Comparison of ENCODE assay signal across 8 mouse cellular contexts in the genomic region with DNA sequence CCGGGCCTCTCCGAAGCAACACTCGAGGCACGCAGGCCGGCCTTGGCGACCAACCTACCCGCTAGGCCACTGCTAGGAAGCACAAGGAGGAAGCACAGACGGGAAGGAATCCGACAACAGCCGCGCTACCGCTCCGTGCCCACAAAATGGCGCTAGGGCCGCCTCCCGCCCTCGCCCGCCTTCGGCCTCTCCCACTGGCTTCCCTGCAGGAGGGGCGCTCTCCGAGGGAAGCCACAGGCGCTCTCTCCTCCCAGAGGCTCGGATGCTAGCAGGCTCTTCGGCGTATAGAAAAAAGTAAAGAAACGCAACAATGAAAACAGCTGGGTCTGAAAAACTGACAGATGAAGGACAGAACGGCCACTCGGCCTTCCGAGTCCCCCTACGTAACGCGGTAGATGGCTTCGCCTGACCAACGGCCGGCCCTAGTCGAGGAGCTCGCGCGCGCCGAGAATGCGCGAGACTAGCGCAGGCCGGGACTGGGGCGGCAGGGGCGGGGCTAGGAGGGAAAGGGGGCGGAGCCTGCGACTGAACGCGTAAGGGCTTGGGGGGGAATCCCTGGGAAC. TPM values are rescaled to one million over a fixed set of nuclear protein-coding genes. Genes with fewer than 3 reads are reported as not detected.
DNase-seq lines count a peak whose midpoint lies in the region; ATAC-seq and TF ChIP-seq lines count a peak whose summit lies in the region.

A gene (minus strand): TSS at position 397 of the 563 bp plus-strand sequence.

- intact Hi-C loops in heart, adult 2 months (cut with DNase I): no loop called here

- H3K4me3 ChIP-seq in embryonic facial prominence, embryonic 13.5 days: peak within 1 kb of the TSS; percentile 98
- H3K4me3 ChIP-seq in heart, adult 2 months: peak within 1 kb of the TSS; percentile 73
- H3K4me3 ChIP-seq in limb, embryonic 13.5 days: peak within 1 kb of the TSS; percentile 98
- peak within 1 kb of the TSS; percentile 81 for H3K4me3 ChIP-seq in midbrain, embryonic 16.5 days (ENCODE audit: low read depth, low read length)

- 0 out of 2 replicates have a peak, but pooled peaks cover 1% of the 10 kb centered on the region for H3K79me2 ChIP-seq in heart, adult 2 months (replicated peaks; ENCODE audit: control insufficient read depth, insufficient read depth, low read length)

- under 1% methylated on average over 51 of the region's 51 CpGs for WGBS in embryonic facial prominence, embryonic 13.5 days
- WGBS in heart, adult 2 months: under 1% methylated on average over 51 of the region's 51 CpGs
- under 1% methylated on average over 51 of the region's 51 CpGs for WGBS in limb, embryonic 13.5 days
- WGBS in midbrain, embryonic 16.5 days: under 1% methylated on average over 51 of the region's 51 CpGs

- H3K36me3 ChIP-seq in embryonic facial prominence, embryonic 13.5 days: peaks cover 34% of the 10 kb centered on the region
- H3K36me3 ChIP-seq in heart, adult 2 months (ENCODE audit: control insufficient read depth, insufficient read depth, low read length): peaks cover 29% of the 10 kb centered on the region
- H3K36me3 ChIP-seq in limb, embryonic 13.5 days: peaks cover 34% of the 10 kb centered on the region
- H3K36me3 ChIP-seq in midbrain, embryonic 16.5 days (ENCODE audit: control insufficient read depth, insufficient read depth, low read length): peaks cover 22% of the 10 kb centered on the region

- no peaks in the 10 kb centered on the region for H3K9me3 ChIP-seq in embryonic facial prominence, embryonic 13.5 days
- H3K9me3 ChIP-seq in limb, embryonic 13.5 days: no peaks in the 10 kb centered on the region
- no peaks in the 10 kb centered on the region for H3K9me3 ChIP-seq in midbrain, embryonic 16.5 days (replicated peaks; ENCODE audit: control insufficient read depth, low read length, poor library complexity, severe bottlenecking)

- peaks cover 15% of the 10 kb centered on the region for H3K4me1 ChIP-seq in embryonic facial prominence, embryonic 13.5 days
- H3K4me1 ChIP-seq in heart, adult 2 months (ENCODE audit: control insufficient read depth, insufficient read depth, low read length): peaks cover 6% of the 10 kb centered on the region
- H3K4me1 ChIP-seq in limb, embryonic 13.5 days: peaks cover 21% of the 10 kb centered on the region
- peaks cover 13% of the 10 kb centered on the region for H3K4me1 ChIP-seq in midbrain, embryonic 16.5 days (ENCODE audit: control insufficient read depth, insufficient read depth, low read length)

- DNase-seq in 3134 (ENCODE audit: extremely low read depth, insufficient read length, low spot score): peak; percentile 91
- DNase-seq in adrenal gland, postnatal 36 days: peak; percentile 97 to 99
- peak; percentile 96 to 97 for DNase-seq in heart, adult 2 months
- peak; percentile 94 to 96 for DNase-seq in kidney, adult 8-10 months
- DNase-seq in spleen, postnatal 10 days (ENCODE audit: low spot score in 2 of 2): peak; percentile 96 to 99

- TF ChIP-seq POLR2A in heart, adult 2 months (IDR thresholded peaks at IDR 0.05; ENCODE audit: insufficient read depth, low read depth, low read length): peak; percentile 97

- H3K4me2 ChIP-seq in embryonic facial prominence, embryonic 13.5 days: peak within 1 kb of the TSS; percentile 83
- peak within 1 kb of the TSS; percentile 86 for H3K4me2 ChIP-seq in limb, embryonic 13.5 days (replicated peaks)
- H3K4me2 ChIP-seq in midbrain, embryonic 16.5 days (ENCODE audit: low read length): peak within 1 kb of the TSS; percentile 98

- peak; percentile 53; the same call in 1 of the 2 replicates for TF ChIP-seq EP300 in heart, adult 2 months (IDR thresholded peaks at IDR 0.05; ENCODE audit: insufficient read depth, low read depth, low read length)

- peak within 1 kb of the TSS; percentile 100 for H3K9ac ChIP-seq in embryonic facial prominence, embryonic 13.5 days
- H3K9ac ChIP-seq in heart, adult 2 months (ENCODE audit: low read depth, low read length): peak within 1 kb of the TSS; percentile 98
- H3K9ac ChIP-seq in limb, embryonic 13.5 days: peak within 1 kb of the TSS; percentile 99
- H3K9ac ChIP-seq in midbrain, embryonic 16.5 days (ENCODE audit: low read depth, low read length): peak within 1 kb of the TSS; percentile 96

- no peak for TF ChIP-seq CTCF in heart, adult 2 months (IDR thresholded peaks at IDR 0.05)

- peak; percentile 93 for ATAC-seq in embryonic facial prominence, embryonic 13.5 days (ENCODE audit: insufficient number of reproducible peaks, insufficient read depth, low FRiP score, low TSS enrichment, low read depth)
- ATAC-seq in limb, embryonic 13.5 days (ENCODE audit: low FRiP score, low read depth): peak; percentile 97
- ATAC-seq in midbrain, embryonic 16.5 days: peak; percentile 97

- H3K27me3 ChIP-seq in embryonic facial prominence, embryonic 13.5 days: no peaks in the 10 kb centered on the region
- H3K27me3 ChIP-seq in heart, adult 2 months (ENCODE audit: control insufficient read depth, insufficient read depth, low read length): no peaks in the 10 kb centered on the region
- H3K27me3 ChIP-seq in limb, embryonic 13.5 days: no peaks in the 10 kb centered on the region
- H3K27me3 ChIP-seq in midbrain, embryonic 16.5 days (ENCODE audit: control insufficient read depth, insufficient read depth, low read depth, low read length): no peaks in the 10 kb centered on the region

- H3K27ac ChIP-seq in embryonic facial prominence, embryonic 13.5 days: peak within 1 kb of the TSS; percentile 97
- H3K27ac ChIP-seq in heart, adult 2 months: peak within 1 kb of the TSS; percentile 90
- peak within 1 kb of the TSS; percentile 95 for H3K27ac ChIP-seq in limb, embryonic 13.5 days
- peak within 1 kb of the TSS; percentile 93 for H3K27ac ChIP-seq in midbrain, embryonic 16.5 days (ENCODE audit: low read length)

RNA-seq across cellular contexts. Expression of the gene that starts here (rescaled TPM):
- 100 to 1,000 TPM; 233 to 286 TPM for total RNA-seq in adrenal gland, postnatal 36 days (2021)
- polyA plus RNA-seq in embryonic facial prominence, embryonic 13.5 days (2015; fragmentation: Nextera tagmentation; extraction: Ambion mirVana): 371 and 401 TPM in 2 replicates
- total RNA-seq in heart, adult 2 months (2021): 100 to 1,000 TPM; 116 to 119 TPM
- polyA plus RNA-seq in heart, adult 2 months (2012; rRNA removed): 70.5 and 156 TPM in 2 replicates
- 346 and 363 TPM in 2 replicates for polyA plus RNA-seq in limb, embryonic 13.5 days (2015; fragmentation: Nextera tagmentation; extraction: Ambion mirVana)
- 166 and 198 TPM in 2 replicates for polyA plus RNA-seq in midbrain, embryonic 16.5 days (2015; fragmentation: Nextera tagmentation; extraction: Ambion mirVana)

Comparison
In these comparisons a context has a peak if more than half of its experiments do, and no peak if none do; other contexts are left out.
1. Peak in every context shown above with its lines: DNase-seq, ATAC-seq, H3K4me3 ChIP-seq and H3K27ac ChIP-seq.